Mouse (Mus musculus): Measurements from ENCODE around the gene Nags. TPM values are rescaled to one million over a fixed set of nuclear protein-coding genes. Genes with fewer than 3 reads are reported as not detected.
A peak's percentile ranks its signal among the peaks of the same experiment; 100 is the strongest.

Gene Nags
- total and polyA plus RNA-seq, 3 experiments = 5.4 to 9.7 TPM; not detected in 1

DNA sequence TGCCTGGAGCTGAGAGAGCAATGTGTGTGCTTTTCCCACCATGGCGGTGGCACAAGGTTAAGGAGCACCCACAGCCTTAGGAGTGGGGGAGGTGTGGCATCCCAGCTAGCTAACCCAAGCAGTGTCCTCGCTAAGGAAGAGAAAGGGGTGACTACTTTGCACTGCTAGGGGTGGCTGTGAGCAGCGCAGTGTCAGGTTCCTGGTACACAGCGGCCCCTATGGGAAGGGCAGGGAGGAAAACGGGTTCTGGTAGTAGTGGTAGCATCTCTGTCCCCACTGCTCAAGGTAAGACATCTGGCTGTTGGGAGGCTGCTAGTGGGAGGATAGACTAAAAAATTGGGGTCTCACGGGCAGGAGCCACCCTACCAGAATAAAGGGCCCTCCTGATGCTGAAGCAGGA lies 52.9 kb downstream of the Nags start:
- DNase-seq (ENCODE audit: low read depth, low spot score) = no peak
- TF ChIP-seq MXI1 (IDR thresholded peaks at IDR 0.05; ENCODE audit: low read depth, low read length) (no peak), CTCF (IDR thresholded peaks at IDR 0.05 in 2 of 3, conservative IDR thresholded peaks at IDR 0.05 in 1 of 3; ENCODE audit: control insufficient read depth in 1 of 3, insufficient read depth in 1 of 3, low read depth in 2 of 3, low read length in 3 of 3, poor library complexity in 1 of 3, severe bottlenecking in 1 of 3) (peak in 1 of 3 experiments; percentile 16; a peak in 2 of 6 replicates)
- Histone ChIP-seq H3K4me3 (ENCODE audit: control insufficient read depth in 1 of 2, insufficient read depth in 1 of 2, low read depth in 2 of 2, low read length in 2 of 2) (no peak overlapping the region), H3K79me2 (ENCODE audit: control insufficient read depth, insufficient read depth, low read length, poor library complexity) (no peaks in the 10 kb centered on the region), H3K36me3 (ENCODE audit: control insufficient read depth in 1 of 2, insufficient read depth in 2 of 2, low read length in 2 of 2) (peaks cover 0 to 15% of the 10 kb centered on the region in 2 experiments; a peak in 2 of 4 replicates), H3K27me3 (ENCODE audit: control insufficient read depth in 1 of 2, insufficient read depth in 2 of 2, low read length in 2 of 2) (no peaks in the 10 kb centered on the region), H3K27ac (ENCODE audit: control insufficient read depth, low read depth, low read length) (no peak overlapping the region), H3K4me1 (ENCODE audit: control insufficient read depth in 1 of 2, insufficient read depth in 2 of 2, low read length in 2 of 2) (peaks cover 6 to 21% of the 10 kb centered on the region in 2 experiments), H3K9ac (ENCODE audit: control insufficient read depth, low read depth, low read length, poor library complexity, severe bottlenecking) (no peak overlapping the region), H3K9me3 (replicated peaks; ENCODE audit: insufficient read depth, low read length) (no peaks in the 10 kb centered on the region)

Other genes with a start within 250 kb of the Nags start
- gene Sost, start 178.5 kb upstream of the Nags start, total RNA-seq (2012; rRNA removed) = not detected in 2 replicates
- not detected for gene Sost, start 178.5 kb upstream of the Nags start, polyA plus RNA-seq (2012; ENCODE audit: insufficient read depth in 1 of 2, insufficient read length in 2 of 2, low read depth in 1 of 2, low replicate concordance in 2 of 2, missing spikeins in 1 of 2)
- gene Cfap97d1, start 161.2 kb upstream of the Nags start, total RNA-seq (2012; rRNA removed) = not detected in 2 replicates
- not detected for gene Cfap97d1, start 161.2 kb upstream of the Nags start, polyA plus RNA-seq (2012; ENCODE audit: insufficient read depth in 1 of 2, insufficient read length in 2 of 2, low read depth in 1 of 2, low replicate concordance in 2 of 2, missing spikeins in 1 of 2)
- 18.4 and 18.7 TPM in 2 replicates for gene Dusp3, start 158.5 kb upstream of the Nags start, total RNA-seq (2012; rRNA removed)
- gene Dusp3, start 158.5 kb upstream of the Nags start, polyA plus RNA-seq (2012; ENCODE audit: insufficient read depth in 1 of 2, insufficient read length in 2 of 2, low read depth in 1 of 2, low replicate concordance in 2 of 2, missing spikeins in 1 of 2) = 10 to 100 TPM; 29.8 to 35.5 TPM
- gene Mpp3, start 117.1 kb upstream of the Nags start, total RNA-seq (2012; rRNA removed) = 4.6 and 5.5 TPM in 2 replicates
- 1 to 10 TPM in 1 of 2 experiments, not detected in 1; 7.1 TPM for gene Mpp3, start 117.1 kb upstream of the Nags start, polyA plus RNA-seq (2012; ENCODE audit: insufficient read depth in 1 of 2, insufficient read length in 2 of 2, low read depth in 1 of 2, low replicate concordance in 2 of 2, missing spikeins in 1 of 2)
- gene Cd300lg, start 104.0 kb upstream of the Nags start, total RNA-seq (2012; rRNA removed) = 0.08 TPM in 1 of 2 replicates, not detected in the other
- gene Cd300lg, start 104.0 kb upstream of the Nags start, polyA plus RNA-seq (2012; ENCODE audit: insufficient read depth in 1 of 2, insufficient read length in 2 of 2, low read depth in 1 of 2, low replicate concordance in 2 of 2, missing spikeins in 1 of 2) = under 1 TPM in 1 of 2 experiments, not detected in 1; 0.26 TPM
- 2.9 and 4.6 TPM in 2 replicates for gene Mpp2, start 57.0 kb upstream of the Nags start, total RNA-seq (2012; rRNA removed)
- 10 to 100 TPM in 1 of 2 experiments, not detected in 1; 16.3 TPM for gene Mpp2, start 57.0 kb upstream of the Nags start, polyA plus RNA-seq (2012; ENCODE audit: insufficient read depth in 1 of 2, insufficient read length in 2 of 2, low read depth in 1 of 2, low replicate concordance in 2 of 2, missing spikeins in 1 of 2)
- gene Ppy, start 44.2 kb upstream of the Nags start, total RNA-seq (2012; rRNA removed) = not detected in 2 replicates
- not detected for gene Ppy, start 44.2 kb upstream of the Nags start, polyA plus RNA-seq (2012; ENCODE audit: insufficient read depth in 1 of 2, insufficient read length in 2 of 2, low read depth in 1 of 2, low replicate concordance in 2 of 2, missing spikeins in 1 of 2)
- gene Pyy, start 37.7 kb upstream of the Nags start, total RNA-seq (2012; rRNA removed) = not detected in 2 replicates
- gene Pyy, start 37.7 kb upstream of the Nags start, polyA plus RNA-seq (2012; ENCODE audit: insufficient read depth in 1 of 2, insufficient read length in 2 of 2, low read depth in 1 of 2, low replicate concordance in 2 of 2, missing spikeins in 1 of 2) = not detected
- gene Tmem101, start 10.9 kb downstream of the Nags start, total RNA-seq (2012; rRNA removed) = 43.9 and 45.1 TPM in 2 replicates
- gene Tmem101, start 10.9 kb downstream of the Nags start, polyA plus RNA-seq (2012; ENCODE audit: insufficient read depth in 1 of 2, insufficient read length in 2 of 2, low read depth in 1 of 2, low replicate concordance in 2 of 2, missing spikeins in 1 of 2) = 10 to 100 TPM in 1 of 2 experiments, not detected in 1; 30.1 TPM
- 74.2 and 75.0 TPM in 2 replicates for gene Lsm12, start 39.8 kb downstream of the Nags start, total RNA-seq (2012; rRNA removed)
- gene Lsm12, start 39.8 kb downstream of the Nags start, polyA plus RNA-seq (2012; ENCODE audit: insufficient read depth in 1 of 2, insufficient read length in 2 of 2, low read depth in 1 of 2, low replicate concordance in 2 of 2, missing spikeins in 1 of 2) = 100 to 1,000 TPM; 128 to 150 TPM
- gene G6pc3, start 44.1 kb downstream of the Nags start, total RNA-seq (2012; rRNA removed) = 46.4 and 48.9 TPM in 2 replicates
- gene G6pc3, start 44.1 kb downstream of the Nags start, polyA plus RNA-seq (2012; ENCODE audit: insufficient read depth in 1 of 2, insufficient read length in 2 of 2, low read depth in 1 of 2, low replicate concordance in 2 of 2, missing spikeins in 1 of 2) = 100 to 1,000 TPM in 1 of 2 experiments, not detected in 1; 104 TPM
- gene Hdac5, start 84.7 kb downstream of the Nags start, total RNA-seq (2012; rRNA removed) = 9.1 and 10.4 TPM in 2 replicates
- gene Hdac5, start 84.7 kb downstream of the Nags start, polyA plus RNA-seq (2012; ENCODE audit: insufficient read depth in 1 of 2, insufficient read length in 2 of 2, low read depth in 1 of 2, low replicate concordance in 2 of 2, missing spikeins in 1 of 2) = 10 to 100 TPM in 1 of 2 experiments, not detected in 1; 29.3 TPM
- gene BC030867, start 103.4 kb downstream of the Nags start, total RNA-seq (2012; rRNA removed) = 19.5 and 20.0 TPM in 2 replicates
- 10 to 100 TPM; 36.2 to 51.7 TPM for gene BC030867, start 103.4 kb downstream of the Nags start, polyA plus RNA-seq (2012; ENCODE audit: insufficient read depth in 1 of 2, insufficient read length in 2 of 2, low read depth in 1 of 2, low replicate concordance in 2 of 2, missing spikeins in 1 of 2)
- gene Asb16, start 123.2 kb downstream of the Nags start, total RNA-seq (2012; rRNA removed) = 3.9 and 4.4 TPM in 2 replicates
- 1 to 10 TPM in 1 of 2 experiments, not detected in 1; 8.5 TPM for gene Asb16, start 123.2 kb downstream of the Nags start, polyA plus RNA-seq (2012; ENCODE audit: insufficient read depth in 1 of 2, insufficient read length in 2 of 2, low read depth in 1 of 2, low replicate concordance in 2 of 2, missing spikeins in 1 of 2)
- gene Tmub2, start 139.4 kb downstream of the Nags start, total RNA-seq (2012; rRNA removed) = 27.0 and 29.3 TPM in 2 replicates
- gene Tmub2, start 139.4 kb downstream of the Nags start, polyA plus RNA-seq (2012; ENCODE audit: insufficient read depth in 1 of 2, insufficient read length in 2 of 2, low read depth in 1 of 2, low replicate concordance in 2 of 2, missing spikeins in 1 of 2) = 10 to 100 TPM in 1 of 2 experiments, not detected in 1; 40.5 TPM
- gene Atxn7l3, start 151.1 kb downstream of the Nags start, total RNA-seq (2012; rRNA removed) = 40.5 and 46.7 TPM in 2 replicates
- 10 to 100 TPM; 39.4 to 53.0 TPM for gene Atxn7l3, start 151.1 kb downstream of the Nags start, polyA plus RNA-seq (2012; ENCODE audit: insufficient read depth in 1 of 2, insufficient read length in 2 of 2, low read depth in 1 of 2, low replicate concordance in 2 of 2, missing spikeins in 1 of 2)
- 151 and 189 TPM in 2 replicates for gene Ubtf, start 174.2 kb downstream of the Nags start, total RNA-seq (2012; rRNA removed)
- gene Ubtf, start 174.2 kb downstream of the Nags start, polyA plus RNA-seq (2012; ENCODE audit: insufficient read depth in 1 of 2, insufficient read length in 2 of 2, low read depth in 1 of 2, low replicate concordance in 2 of 2, missing spikeins in 1 of 2) = 100 to 1,000 TPM in 1 of 2 experiments, 10 to 100 TPM in 1; 76.5 to 145 TPM
- gene Slc4a1, start 220.7 kb downstream of the Nags start, total RNA-seq (2012; rRNA removed) = 0.23 and 0.36 TPM in 2 replicates
- gene Slc4a1, start 220.7 kb downstream of the Nags start, polyA plus RNA-seq (2012; ENCODE audit: insufficient read depth in 1 of 2, insufficient read length in 2 of 2, low read depth in 1 of 2, low replicate concordance in 2 of 2, missing spikeins in 1 of 2) = under 1 TPM in 1 of 2 experiments, not detected in 1; 0.35 TPM
- gene Rundc3a, start 247.9 kb downstream of the Nags start, total RNA-seq (2012; rRNA removed) = 0.39 and 0.42 TPM in 2 replicates
- 1 to 10 TPM in 1 of 2 experiments, not detected in 1; 2.1 TPM for gene Rundc3a, start 247.9 kb downstream of the Nags start, polyA plus RNA-seq (2012; ENCODE audit: insufficient read depth in 1 of 2, insufficient read length in 2 of 2, low read depth in 1 of 2, low replicate concordance in 2 of 2, missing spikeins in 1 of 2)

Measured in MEL (cell line).